Mouse (Mus musculus): Measurements from ENCODE around the gene Ttll11. TPM values are rescaled to one million over a fixed set of nuclear protein-coding genes. Genes with fewer than 3 reads are reported as not detected.

The Ttll11 gene
- total RNA-seq, 2 experiments from 2014 or later, result 2.5 to 2.9 TPM

DNA sequence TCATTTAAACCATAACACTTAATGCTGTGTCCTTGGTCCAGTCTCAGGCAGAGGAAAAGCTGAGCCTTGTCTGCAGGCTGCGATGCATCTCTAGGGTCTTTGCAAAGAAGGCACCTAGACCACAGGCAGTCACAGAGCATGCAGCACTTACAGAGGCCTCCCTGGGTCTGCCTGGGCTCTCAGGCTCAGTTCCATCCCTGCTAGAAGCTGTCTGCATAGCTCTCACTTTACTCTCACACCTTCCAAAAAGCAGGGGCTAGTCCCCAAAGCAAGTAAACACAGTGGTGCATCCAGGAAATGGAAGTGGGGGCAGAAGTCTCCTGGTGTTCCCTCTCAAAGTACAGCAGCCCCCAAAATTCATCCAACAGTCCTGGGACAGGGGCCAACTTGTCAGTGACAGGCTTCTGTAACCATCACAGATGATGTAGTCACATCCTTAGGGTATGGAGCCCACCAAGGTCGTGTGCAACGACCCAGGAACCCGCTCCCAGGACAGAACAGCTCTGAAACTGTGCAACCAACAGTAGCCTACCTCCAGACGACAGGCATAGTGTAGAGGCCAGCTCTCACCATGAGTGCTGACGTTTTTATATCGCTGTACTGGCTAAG is 229.1 kb downstream of the Ttll11 start:
- intact Hi-C loops (cut with DNase I; ENCODE audit: low total_unique reads), result no loop called here
- no peak for DNase-seq

DNA sequence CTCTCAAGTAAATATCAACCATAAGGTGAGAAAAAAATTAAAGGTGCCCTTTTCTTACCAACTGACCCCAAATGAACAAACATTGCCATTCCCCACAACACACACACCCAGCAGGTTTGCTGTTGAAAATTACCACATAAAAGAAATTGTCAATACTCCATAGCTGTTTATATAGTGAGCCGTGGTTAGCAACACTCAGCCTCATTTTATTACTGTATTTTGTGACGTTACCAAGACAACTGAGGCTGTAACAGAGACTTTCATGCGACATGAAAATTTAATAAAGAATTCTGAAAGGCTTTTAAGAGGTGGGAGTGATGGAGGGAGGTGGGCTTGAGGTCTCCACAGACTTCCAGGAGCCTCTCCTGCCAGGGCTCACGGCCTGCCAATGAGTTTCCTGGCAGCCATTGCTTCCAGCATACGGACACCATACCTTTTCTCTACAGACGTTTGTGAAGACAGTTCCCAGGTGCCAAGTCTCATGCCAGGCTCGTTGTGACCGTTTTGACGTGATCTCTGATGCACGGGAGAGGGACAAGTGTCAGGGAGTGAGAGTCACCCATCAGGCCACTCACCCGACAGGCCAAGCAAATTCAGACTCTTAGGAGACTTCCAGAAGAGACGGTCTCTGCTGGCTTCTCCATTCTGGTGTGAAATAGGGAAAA is 232.2 kb downstream of the Ttll11 start:
- DNase-seq, result no peak
- intact Hi-C loops (cut with DNase I; ENCODE audit: low total_unique reads), result no loop called here

DNA sequence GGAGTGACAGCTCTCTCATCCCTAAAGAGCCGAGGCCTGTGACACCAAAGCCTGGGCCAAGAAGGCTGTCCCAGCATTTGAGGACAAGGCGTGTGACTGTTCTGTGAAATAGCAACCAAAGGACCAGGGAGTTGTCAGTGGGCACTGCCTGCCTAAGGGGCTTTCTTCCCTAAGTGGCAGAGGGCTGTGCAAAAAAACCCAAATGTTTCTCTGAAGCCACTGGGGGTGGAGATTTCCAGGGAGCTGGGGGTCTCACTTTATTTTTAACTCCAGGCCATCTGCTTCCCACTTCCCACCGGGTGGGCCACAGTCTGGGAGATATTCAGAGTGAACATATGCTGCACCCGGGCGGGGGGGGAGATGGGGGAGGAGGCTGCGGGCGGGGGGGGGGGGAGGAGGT is 233.1 kb downstream of the Ttll11 start:
- intact Hi-C loops (cut with DNase I; ENCODE audit: low total_unique reads), result no loop called here
- no peak for DNase-seq

DNA sequence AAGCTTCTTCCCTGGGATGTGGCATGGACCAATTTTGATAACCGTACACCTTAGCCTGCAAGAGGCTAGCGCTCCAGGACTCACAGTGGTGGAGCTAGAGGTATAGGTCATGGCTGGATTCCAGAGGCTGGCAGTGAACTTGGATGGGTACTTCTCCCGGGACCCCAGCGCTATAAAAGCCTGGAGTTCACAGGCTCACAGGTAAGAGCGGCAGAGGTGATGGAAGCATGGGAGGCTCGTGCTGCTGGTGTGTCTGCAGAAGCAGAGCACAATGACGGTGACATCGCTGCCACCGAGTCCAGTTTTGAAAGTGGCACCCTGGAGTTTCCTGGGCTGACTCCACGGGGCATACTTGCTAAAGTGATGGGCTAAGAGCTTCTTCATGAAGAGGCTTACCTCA is 233.8 kb downstream of the Ttll11 start:
- intact Hi-C loops (cut with DNase I; ENCODE audit: low total_unique reads), result no loop called here

DNA sequence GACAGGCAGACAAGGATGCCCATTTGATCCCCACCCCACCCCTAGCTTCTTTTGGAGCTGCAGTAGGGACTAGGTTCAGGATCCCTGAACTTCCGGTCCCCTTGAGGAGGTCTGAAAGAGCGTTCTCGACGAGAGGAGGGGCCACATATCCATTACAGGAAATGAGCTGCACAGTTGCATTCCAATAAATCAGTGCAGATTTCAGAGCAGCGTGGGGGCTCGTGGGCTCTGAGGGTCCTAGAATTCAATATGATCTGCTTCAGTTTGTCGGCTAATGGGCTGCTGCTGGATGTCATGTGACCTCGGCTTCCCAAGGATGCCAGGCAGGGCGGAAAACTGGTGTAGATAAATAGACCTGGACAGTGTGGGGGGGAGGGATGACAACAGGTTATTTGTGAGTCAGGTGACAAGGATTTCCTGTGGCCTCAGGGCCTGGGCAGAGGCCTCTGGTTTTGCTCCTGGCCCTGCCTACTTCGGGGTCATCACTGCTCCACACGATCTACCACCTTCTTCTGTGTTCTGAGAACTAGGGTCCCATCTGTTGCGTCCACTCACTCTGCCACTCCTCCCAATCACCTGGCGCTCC is 240.0 kb downstream of the Ttll11 start:
- DNase-seq, result no peak
- intact Hi-C loops (cut with DNase I; ENCODE audit: low total_unique reads), result no loop called here

More for the DNA sequence above, 233.8 kb downstream of the Ttll11 start:
- DNase-seq, result no peak

DNA sequence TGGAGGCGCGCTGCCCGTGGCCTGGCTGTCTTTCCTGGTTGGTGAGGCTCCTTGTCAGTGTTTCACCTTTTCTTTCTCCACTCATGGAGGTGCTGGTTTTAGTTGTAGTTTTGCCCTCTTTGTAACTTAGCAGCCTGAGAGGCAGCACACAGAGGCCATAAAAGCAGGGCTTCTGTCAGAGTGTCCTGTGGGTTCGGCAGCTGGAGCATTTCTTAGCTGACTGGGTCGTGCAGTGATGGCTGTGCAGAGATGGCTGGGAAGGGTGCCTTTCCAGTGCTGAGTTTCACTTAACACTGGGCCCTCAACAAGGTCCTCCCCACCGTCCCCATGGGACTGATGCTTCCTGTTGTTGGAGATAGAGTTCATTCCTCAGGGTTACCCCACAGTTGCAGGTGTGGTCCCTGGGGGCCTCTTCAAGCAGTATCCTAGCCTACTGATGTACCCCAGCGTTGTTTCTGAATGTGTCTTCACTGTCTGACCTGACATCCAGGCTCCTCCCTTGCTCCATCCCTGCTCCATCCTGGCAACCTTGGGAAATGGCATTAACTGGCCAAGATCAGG is 242.2 kb downstream of the Ttll11 start:
- DNase-seq, result no peak
- intact Hi-C loops (cut with DNase I; ENCODE audit: low total_unique reads), result no loop called here

DNA sequence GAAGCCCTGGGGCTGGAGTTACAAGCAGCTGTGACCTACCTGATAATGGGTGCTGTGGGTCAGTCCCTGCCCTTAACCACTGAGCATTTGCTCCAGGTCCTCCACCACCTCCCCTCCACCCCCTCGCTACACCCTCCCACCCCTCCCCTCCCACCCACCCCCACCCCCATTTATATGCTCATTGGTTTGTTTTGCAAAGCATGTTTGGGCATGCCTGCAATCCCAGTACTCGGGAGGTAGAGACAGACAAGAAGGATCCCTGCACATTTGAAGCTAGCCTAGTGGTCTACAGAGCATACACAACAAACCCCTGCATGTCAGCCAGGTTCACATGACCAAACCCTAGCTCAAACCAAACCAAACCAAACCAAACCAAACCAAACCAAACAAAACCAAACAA is 243.7 kb downstream of the Ttll11 start:
- DNase-seq, result no peak
- intact Hi-C loops (cut with DNase I; ENCODE audit: low total_unique reads), result no loop called here

DNA sequence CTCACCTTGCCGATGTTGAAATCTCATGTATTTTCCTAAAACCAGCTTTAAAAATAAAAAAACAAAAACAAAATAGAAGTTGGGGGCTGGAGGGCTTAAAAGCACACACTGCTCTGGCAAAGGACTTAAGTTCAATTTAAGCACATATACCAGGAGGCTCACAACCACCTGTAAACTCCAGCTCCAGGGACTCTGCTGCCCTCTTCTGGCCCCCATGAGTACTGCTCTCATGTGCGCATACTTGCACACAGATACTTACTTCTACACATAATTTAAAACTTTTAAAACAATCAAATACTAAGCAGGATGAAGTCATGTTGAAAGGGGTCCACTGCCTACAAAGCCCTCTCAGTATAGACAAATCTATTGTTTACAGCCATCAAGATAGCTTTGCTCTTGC is 244.7 kb downstream of the Ttll11 start:
- intact Hi-C loops (cut with DNase I; ENCODE audit: low total_unique reads), result no loop called here
- DNase-seq, result no peak

DNA sequence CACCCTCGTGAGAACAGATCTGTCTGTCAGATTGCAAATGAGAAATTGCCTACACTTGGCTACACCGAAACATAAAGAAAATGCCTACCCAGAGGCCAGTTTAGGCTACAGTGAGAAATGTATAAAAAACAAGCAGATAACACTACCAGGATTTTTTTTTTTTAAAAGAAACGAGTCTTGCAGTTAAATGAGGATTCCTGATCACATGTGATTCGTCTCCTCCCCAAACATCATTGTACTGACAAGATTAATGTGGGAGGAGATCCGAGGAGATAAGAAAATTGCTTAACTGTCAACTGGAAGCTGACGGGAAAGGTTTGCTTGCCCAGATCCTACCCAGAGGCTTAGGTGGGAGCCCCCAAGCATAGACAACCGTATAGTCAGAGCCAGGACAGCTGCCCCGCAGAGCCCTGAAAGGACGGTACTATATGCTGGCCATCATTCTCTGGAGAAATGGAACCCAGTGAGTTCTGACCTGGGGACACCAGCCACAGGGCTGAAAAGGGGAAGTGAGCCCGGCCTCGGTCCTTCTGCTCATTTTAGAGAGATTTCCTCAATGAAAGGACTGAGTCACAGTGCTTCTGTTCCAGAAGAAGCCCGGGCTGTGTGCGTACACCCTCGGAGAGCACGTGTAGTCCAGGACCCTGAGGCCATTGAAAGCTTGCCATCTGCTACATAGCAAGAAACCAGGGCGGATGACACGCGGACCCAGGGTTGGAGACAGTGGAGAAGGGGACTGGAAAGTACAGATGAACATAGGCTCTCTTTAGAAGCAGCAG is 247.9 kb downstream of the Ttll11 start:
- DNase-seq, result no peak
- intact Hi-C loops (cut with DNase I; ENCODE audit: low total_unique reads), result loop anchor here (5.0 kb wide), 1 partner anchor 160 kb away; no protein-coding TSS in a partner anchor

DNA sequence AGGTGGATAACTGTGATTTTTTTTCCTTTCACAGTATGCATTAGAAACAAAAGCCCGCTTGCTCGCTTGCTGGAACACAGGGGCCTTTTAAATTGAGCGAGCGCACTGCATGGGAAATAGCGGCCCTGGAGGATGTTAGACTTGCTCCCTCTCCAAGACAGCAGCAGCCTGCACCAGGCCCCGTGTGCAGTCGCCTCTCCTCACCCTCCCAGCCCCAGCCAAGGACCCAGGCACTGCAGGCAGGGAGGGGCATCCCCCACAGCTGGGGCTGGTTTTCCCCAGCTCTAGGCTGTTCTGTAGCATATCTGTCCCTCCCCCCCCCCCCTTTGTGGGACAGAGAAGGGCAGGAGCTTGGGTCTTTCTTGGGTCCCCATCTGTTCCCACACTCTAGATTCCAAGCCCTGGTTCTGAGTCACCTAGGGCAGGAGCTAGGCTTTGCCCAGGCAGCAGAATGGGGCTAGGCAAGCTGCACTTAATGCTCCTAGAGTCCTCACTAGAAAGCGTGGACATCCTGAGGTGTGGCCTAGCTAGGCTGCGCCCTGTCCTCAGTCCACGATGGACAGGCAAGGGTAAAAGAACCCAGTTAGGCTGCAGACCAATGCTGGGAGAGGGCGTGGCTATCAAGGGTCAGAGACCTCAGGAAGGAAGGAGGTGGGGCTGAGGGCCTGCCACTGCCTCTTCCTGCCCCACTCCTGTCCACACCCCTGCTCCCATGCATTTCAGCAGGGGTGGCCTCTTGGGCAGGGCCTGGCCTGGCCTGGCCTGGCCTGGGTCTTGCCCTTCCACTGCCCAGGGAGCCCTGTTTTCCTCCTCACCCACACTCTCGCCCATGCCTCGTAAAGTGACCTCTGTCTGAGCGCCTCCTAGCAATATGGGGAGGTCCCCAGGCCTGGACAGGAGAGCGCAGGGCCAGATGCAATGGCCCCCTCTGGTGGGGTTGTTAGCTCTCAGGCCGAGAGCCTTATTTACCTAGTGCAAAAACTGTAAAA is 250.3 kb downstream of the Ttll11 start:
- intact Hi-C loops (cut with DNase I; ENCODE audit: low total_unique reads), result loop anchor here (5.0 to 10.0 kb wide), 3 partner anchors 82 to 185 kb away; no protein-coding TSS in a partner anchor
- DNase-seq, result peak; percentile 58

DNA sequence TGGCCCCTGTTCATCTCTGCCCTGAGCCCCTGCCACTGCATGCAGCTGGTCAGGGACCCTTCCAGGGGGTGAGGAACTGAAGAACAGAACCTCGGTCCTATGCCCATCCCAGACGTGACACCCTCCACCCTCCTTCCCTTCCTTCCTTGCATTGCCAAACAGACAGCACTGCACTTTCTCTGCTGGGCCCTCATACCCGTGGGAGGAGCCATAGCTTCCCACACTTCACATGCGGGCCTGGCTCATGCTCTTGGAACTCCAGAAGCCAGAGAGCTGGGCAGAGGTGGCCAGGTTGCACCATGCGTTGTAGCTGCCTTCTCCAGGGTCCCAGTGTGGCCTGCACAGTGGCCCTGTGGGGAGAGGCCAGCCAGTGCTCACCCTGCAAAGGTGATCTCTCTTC is 251.1 kb downstream of the Ttll11 start:
- intact Hi-C loops (cut with DNase I; ENCODE audit: low total_unique reads), result loop anchor here (5.0 to 10.0 kb wide), 2 partner anchors 81 to 184 kb away; no protein-coding TSS in a partner anchor
- DNase-seq, result no peak

DNA sequence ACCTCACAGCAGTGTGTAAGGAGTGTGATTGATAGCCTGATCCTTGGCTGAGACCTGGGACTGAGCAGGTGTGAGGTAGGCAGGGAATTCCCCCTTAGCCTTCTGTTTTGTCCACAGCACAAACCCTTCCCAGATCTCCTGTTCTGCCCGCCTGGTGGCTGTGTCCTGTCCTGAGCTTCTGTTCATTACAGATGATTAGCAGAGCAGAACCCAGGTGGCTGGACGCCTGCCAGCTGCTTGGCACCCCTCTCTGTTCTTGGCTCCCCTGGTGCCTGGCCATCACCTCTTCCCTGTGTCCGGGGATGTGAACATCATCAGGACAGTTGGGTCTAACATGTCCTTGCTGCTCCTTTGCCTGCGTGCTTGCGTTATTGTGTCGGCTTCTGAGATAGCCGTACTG is 256.0 kb downstream of the Ttll11 start:
- intact Hi-C loops (cut with DNase I; ENCODE audit: low total_unique reads), result loop anchor here (10.0 kb wide), 1 partner anchor 179 kb away; no protein-coding TSS in a partner anchor
- DNase-seq, result no peak

DNA sequence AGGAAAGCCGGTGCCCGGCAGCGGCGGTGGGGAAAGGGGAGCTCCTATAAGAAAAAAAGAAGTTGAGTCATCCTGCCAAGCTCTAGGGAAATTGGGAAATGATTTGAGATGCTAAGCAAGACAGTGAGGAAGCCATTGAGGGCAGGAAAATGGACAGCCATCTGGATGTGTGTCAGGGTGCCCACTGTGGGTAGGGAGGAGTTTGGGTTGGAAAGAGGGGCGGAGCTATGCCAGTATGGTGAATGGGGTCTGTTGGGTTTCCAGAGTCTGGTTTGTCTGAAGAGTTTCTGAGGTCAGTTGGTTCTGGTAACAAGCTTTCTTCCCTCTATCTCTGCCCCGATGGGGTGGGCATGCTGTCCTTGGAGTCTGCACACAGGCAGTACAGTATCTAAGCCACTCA is 256.4 kb downstream of the Ttll11 start:
- intact Hi-C loops (cut with DNase I; ENCODE audit: low total_unique reads), result loop anchor here (10.0 kb wide), 1 partner anchor 178 kb away; no protein-coding TSS in a partner anchor

DNA sequence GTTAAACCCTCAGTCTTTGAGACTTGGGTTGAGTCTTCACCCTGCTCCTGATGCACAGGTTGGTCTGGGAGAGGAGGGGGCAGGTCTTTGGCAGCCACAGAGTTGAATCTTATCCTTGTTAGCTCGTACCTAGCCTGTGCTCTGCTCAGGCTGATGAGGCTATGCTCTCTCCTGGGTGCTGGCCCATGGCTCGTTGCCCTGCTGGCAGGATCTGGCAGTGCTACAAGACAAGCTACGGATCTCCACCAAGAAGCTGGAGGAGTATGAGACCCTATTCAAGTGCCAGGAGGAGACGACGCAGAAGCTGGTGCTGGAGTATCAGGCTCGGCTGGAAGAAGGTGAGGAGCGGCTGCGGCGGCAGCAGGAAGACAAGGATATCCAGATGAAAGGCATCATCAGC is 256.9 kb downstream of the Ttll11 start:
- DNase-seq, result no peak
- intact Hi-C loops (cut with DNase I; ENCODE audit: low total_unique reads), result loop anchor here (10.0 kb wide), 1 partner anchor 178 kb away; no protein-coding TSS in a partner anchor

More for the DNA sequence above, 256.4 kb downstream of the Ttll11 start:
- DNase-seq, result no peak

DNA sequence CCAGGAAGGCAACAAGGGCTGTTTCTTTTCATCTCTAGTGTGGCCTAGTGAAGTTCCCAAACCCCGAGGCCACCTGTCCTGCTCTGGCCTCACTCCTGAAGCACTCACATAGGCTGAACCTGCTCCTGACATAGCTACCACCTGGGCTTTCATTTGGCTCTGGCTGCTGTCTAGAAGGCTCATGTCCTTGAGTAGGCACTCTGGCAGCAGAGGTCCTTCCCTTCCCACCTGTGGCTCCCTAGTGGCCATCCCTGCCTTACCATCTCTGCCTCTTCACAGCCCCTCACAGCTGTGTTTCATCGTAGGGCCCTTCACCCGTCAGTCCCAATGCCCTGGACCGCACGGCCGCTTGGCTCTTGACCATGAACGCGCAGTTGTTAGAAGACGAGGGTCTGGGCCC is 258.8 kb downstream of the Ttll11 start:
- intact Hi-C loops (cut with DNase I; ENCODE audit: low total_unique reads), result loop anchor here (10.0 kb wide), 1 partner anchor 176 kb away; no protein-coding TSS in a partner anchor

DNA sequence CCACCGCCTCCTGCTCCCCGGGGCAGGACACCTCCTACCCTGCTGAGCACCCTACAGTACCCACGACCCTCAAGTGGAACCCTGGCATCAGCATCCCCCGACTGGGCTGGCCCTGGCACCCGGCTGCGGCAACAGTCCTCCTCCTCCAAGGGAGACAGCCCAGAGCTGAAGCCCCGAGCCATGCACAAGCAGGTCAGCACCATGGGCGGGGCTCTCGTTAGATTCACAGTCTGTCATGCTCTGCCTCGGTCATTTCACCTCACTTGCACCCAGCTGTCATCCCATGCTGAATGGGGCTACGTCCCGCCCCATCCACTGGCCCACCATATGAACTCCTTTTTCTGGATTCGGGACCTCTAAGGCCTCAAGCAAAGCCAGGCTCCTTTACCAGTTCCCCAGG is 259.2 kb downstream of the Ttll11 start:
- intact Hi-C loops (cut with DNase I; ENCODE audit: low total_unique reads), result loop anchor here (10.0 kb wide), 1 partner anchor 176 kb away; no protein-coding TSS in a partner anchor
- DNase-seq, result no peak

More for the DNA sequence above, 258.8 kb downstream of the Ttll11 start:
- DNase-seq, result no peak

DNA sequence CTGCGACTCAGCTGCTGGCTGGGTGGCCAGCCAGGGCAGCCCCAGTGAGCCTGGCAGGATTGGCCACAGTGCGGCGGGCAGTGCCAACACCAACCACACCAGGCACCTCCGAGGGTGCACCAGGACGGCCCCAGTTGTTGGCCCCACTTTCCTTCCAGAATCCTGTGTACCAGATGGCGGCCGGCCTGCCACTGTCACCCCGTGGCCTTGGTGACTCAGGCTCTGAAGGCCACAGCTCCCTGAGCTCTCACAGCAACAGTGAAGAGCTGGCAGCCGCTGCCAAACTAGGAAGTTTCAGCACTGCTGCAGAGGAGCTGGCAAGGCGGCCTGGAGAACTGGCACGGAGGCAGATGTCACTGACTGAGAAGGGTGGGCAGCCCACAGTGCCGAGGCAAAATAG is 259.6 kb downstream of the Ttll11 start:
- intact Hi-C loops (cut with DNase I; ENCODE audit: low total_unique reads), result loop anchor here (10.0 kb wide), 1 partner anchor 175 kb away; no protein-coding TSS in a partner anchor

More for the DNA sequence above, 259.6 kb downstream of the Ttll11 start:
- DNase-seq, result peak; percentile 85
